Mouse (Mus musculus) embryo, embryonic 10.5 days (tissue): ENCODE data around the gene Olfr983.

Experiments used
- DNase-seq: peaks from one replicate; pipeline ENCODE4 v3.0.0-alpha.2; 2015; ENCODE audit warnings: low spot score

The Olfr983 gene

DNA sequence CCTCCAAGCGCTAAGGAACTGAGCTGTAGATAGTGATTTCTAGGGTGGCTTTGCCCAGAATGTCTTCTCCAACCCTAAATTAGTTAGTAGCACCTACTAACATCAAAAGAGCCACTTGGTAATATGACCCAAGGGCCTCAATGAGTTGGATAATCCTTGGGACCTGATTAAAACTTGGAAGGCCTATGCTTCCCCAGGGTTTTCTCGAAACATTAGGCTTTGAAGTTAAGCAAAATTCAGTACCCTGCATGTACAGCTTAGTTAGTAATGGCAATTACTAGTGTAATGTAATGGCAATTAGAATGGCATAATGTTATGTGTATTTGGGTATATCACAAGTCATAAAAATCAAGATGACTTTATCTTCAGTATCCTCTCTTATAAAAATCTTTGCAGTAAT is at the start of gene Olfr983:
Olfr983 (minus strand) TSS at position 101 of the 400 bp plus-strand sequence.
- no peak for DNase-seq

GRCm38 (mm10) chr9:40141544-40141943 is 48.1 kb upstream of the Olfr983 start:
- no peak for DNase-seq

- no peak for DNase-seq
Observed at GRCm38 (mm10) chr9:40139484-40139883, 46.1 kb upstream of the Olfr983 start.

DNA sequence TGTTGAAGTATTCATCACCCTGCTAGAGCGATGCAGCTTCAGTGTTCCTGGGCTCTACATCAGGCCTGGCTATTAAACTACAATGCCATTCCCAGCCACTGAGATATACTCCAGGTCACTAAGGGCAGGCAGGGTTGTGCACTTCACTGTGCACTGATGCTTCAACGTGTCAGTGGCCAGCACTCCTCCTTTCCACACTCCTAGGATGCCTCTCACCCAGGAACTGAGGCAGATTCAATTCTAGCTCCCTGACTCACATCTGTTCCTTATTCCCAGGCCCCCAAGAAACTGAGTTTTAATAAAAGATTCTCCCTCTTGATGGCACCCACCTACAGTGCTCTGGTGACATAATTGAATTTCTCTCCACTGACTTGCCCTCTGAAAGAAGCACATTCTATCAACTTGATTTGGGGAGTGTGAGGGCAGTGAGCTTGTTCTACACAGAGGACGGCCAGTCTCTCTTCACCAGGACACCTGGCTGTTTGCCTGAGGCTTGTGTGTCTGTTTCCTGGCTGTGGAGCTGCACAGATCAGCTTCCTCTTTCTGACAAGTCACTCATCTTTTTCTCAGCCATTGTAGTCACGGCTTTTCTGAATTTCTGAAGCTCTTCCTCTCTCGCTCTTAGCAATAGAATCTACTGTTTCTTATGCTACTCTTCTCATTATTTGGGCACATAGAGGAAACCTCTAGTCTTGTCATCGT is 43.7 kb upstream of the Olfr983 start:
- no peak for DNase-seq

- DNase-seq = no peak
Observed at GRCm38 (mm10) chr9:40130556-40130955, 37.2 kb upstream of the Olfr983 start.

GRCm38 (mm10) chr9:40130084-40130483 is 36.7 kb upstream of the Olfr983 start, which contains the start of gene Olfr985:
Olfr985 (minus strand) TSS chr9:40130184.
- no peak for DNase-seq

- no peak for DNase-seq
Observed at GRCm38 (mm10) chr9:40117287-40117659, 23.9 kb upstream of the Olfr983 start.

GRCm38 (mm10) chr9:40116645-40117286 is 23.4 kb upstream of the Olfr983 start:
- DNase-seq = no peak

DNA sequence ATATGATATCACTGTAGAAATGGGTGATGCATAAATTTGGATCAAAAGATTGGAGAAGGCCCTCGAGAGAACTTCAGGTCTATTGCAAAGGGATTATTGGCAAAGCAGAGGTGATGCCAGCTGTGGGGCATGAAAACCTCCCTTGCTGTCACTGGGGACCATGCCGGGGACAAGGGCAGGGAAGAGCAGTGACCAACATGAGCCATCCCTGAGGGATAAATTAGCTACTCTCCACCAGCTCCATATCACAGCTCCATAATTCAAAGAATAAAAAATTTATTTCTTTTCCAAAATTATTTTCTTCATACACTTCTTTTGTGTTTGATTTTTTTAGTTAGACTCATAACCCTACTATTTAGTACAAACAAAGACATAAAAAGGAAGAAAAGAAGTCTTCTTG is 20.7 kb upstream of the Olfr983 start, which contains the start of gene Olfr984:
Olfr984 (minus strand) TSS at position 101 of the 400 bp plus-strand sequence.
- no peak for DNase-seq

DNA sequence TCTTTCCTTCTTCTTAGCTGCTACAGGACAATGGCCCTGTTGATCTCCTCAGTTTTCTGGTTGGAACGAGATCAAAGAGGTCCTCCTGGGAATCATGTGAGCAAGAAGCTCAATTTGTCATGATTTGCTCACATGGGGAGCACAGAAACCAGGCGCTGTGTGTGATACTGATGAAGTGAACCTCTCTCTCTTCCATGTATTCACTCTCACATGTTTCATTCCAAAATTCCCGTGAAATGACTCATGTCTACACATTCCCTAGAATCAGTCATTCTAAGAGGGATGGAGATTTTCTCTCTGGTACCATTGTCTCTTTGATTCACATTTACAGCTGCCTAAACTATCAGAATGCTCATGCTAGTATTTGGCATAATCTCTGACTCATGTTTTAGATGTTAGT is 1.4 kb upstream of the Olfr983 start:
- DNase-seq = no peak

- DNase-seq = no peak
Observed at GRCm38 (mm10) chr9:40073529-40073928, 19.9 kb downstream of the Olfr983 start, which contains the start of gene Olfr982. Olfr982 (plus strand) TSS chr9:40073829.

GRCm38 (mm10) chr9:40050138-40050537 is 43.3 kb downstream of the Olfr983 start:
- DNase-seq = no peak
